Mouse (Mus musculus) CH12.LX (cell line): ENCODE results near the gene Olfr965. TPM values are rescaled to one million over a fixed set of nuclear protein-coding genes. Genes with fewer than 3 reads are reported as not detected.

Experiments
- DNase-seq: peaks from one replicate; pipeline ENCODE4 v3.0.0-alpha.2; 2013; ENCODE audit errors: extremely low read depth
- H3K27ac ChIP-seq: 2 replicates; pipeline ENCODE4 v1.5.1; 2012; ENCODE audit warnings: low read depth, mild to moderate bottlenecking, control low read depth, moderate library complexity; ENCODE audit not compliant: insufficient read depth
- H3K27me3 ChIP-seq: replicated peaks from 2 replicates; pipeline ENCODE3; 2012; ENCODE audit warnings: inconsistent platforms
- H3K36me3 ChIP-seq, 2 experiments: replicated peaks in 1 of 2; 2 replicates each; pipeline versions ENCODE3 to v1.6.1; 2012; ENCODE audit warnings: inconsistent platforms in 1 of 2, low read length in 1 of 2, mild to moderate bottlenecking in 1 of 2, mixed read lengths in 1 of 2, moderate library complexity in 1 of 2; ENCODE audit not compliant: control insufficient read depth in 1 of 2, insufficient read depth in 1 of 2
- H3K4me1 ChIP-seq, 2 experiments: 2 replicates each; pipeline ENCODE4 v1.6.1; 2012; ENCODE audit warnings: inconsistent platforms in 1 of 2, moderate library complexity in 1 of 2; ENCODE audit not compliant: insufficient read depth in 2 of 2, control insufficient read depth in 1 of 2
- H3K4me2 ChIP-seq: 2 replicates; pipeline ENCODE4 v1.6.1; 2012; ENCODE audit warnings: low read depth, mild to moderate bottlenecking, control low read depth; ENCODE audit not compliant: poor library complexity, insufficient read depth, severe bottlenecking
- H3K4me3 ChIP-seq, 3 experiments: fragments of 150-350 bp in 1 of 3; sonication (generic) in 1 of 3; replicated peaks in 1 of 3; 2 replicates each; pipeline versions ENCODE3 to v1.5.1; 2011 to 2012; ENCODE audit warnings: low read depth in 2 of 3, low read length in 2 of 3, mild to moderate bottlenecking in 2 of 3, moderate library complexity in 2 of 3, control low read depth in 1 of 3, improper control_type of control experiment in 1 of 3, inconsistent platforms in 1 of 3, mixed read lengths in 1 of 3; ENCODE audit not compliant: poor library complexity in 1 of 3
- H3K79me2 ChIP-seq: replicated peaks from 2 replicates; pipeline ENCODE4 v1.6.1; 2012; ENCODE audit warnings: mild to moderate bottlenecking, moderate library complexity; ENCODE audit not compliant: control insufficient read depth, poor library complexity, insufficient read depth, severe bottlenecking; ENCODE audit errors: extremely low read depth
- H3K9ac ChIP-seq: 2 replicates; pipeline ENCODE4 v1.6.1; 2012; ENCODE audit warnings: low read depth, mild to moderate bottlenecking, control low read depth, moderate library complexity; ENCODE audit not compliant: insufficient read depth
- H3K9me3 ChIP-seq: replicated peaks from 2 replicates; pipeline ENCODE3; 2012; ENCODE audit warnings: low read length, inconsistent platforms, mixed read lengths
- CHD1 ChIP-seq: IDR thresholded peaks from 2 replicates; pipeline ENCODE4 v1.6.1; 2012; ENCODE audit warnings: low read depth, low read length, improper control_type of control experiment, inconsistent platforms
- CHD2 ChIP-seq: IDR thresholded peaks from 2 replicates; pipeline ENCODE4 v1.6.1; 2011; ENCODE audit warnings: low read length, improper control_type of control experiment
- CTCF ChIP-seq, 2 experiments: IDR thresholded peaks in 1 of 2; conservative IDR thresholded peaks in 1 of 2; 2 replicates each; pipeline ENCODE4 v1.5.1; 2011 to 2012; ENCODE audit warnings: low read depth in 2 of 2, low read length in 2 of 2, improper control_type of control experiment in 1 of 2, inconsistent platforms in 1 of 2, mild to moderate bottlenecking in 1 of 2, moderate library complexity in 1 of 2
- ELF1 ChIP-seq: IDR thresholded peaks from 2 replicates; pipeline ENCODE4 v1.6.1; 2014; ENCODE audit warnings: low read depth, mild to moderate bottlenecking, inconsistent platforms, low read length, improper control_type of control experiment
- GABPA ChIP-seq: IDR thresholded peaks from 2 replicates; pipeline ENCODE4 v1.6.1; 2012; ENCODE audit warnings: low read depth, low read length, improper control_type of control experiment, inconsistent platforms; ENCODE audit not compliant: insufficient replicate concordance
- IRF4 ChIP-seq: IDR thresholded peaks from 2 replicates; pipeline ENCODE4 v1.6.1; 2014; ENCODE audit warnings: low read depth, mild to moderate bottlenecking, inconsistent platforms, low read length, improper control_type of control experiment
- JUN ChIP-seq: IDR thresholded peaks from 2 replicates; pipeline ENCODE4 v1.6.1; 2011; ENCODE audit warnings: low read depth, mild to moderate bottlenecking, low read length, improper control_type of control experiment, moderate library complexity; ENCODE audit not compliant: insufficient read depth
- JUND ChIP-seq: conservative IDR thresholded peaks from 2 replicates; pipeline ENCODE4 v1.6.1; 2011; ENCODE audit warnings: low read depth, low read length, improper control_type of control experiment
- KAT2A ChIP-seq: IDR thresholded peaks from 2 replicates; pipeline ENCODE4 v1.6.1; 2012; ENCODE audit warnings: low read length, improper control_type of control experiment, inconsistent platforms; ENCODE audit not compliant: insufficient replicate concordance
- MAX ChIP-seq: IDR thresholded peaks from 2 replicates; pipeline ENCODE4 v1.6.1; 2011; ENCODE audit warnings: low read length, improper control_type of control experiment
- MYC ChIP-seq: IDR thresholded peaks from 2 replicates; pipeline ENCODE4 v1.6.1; 2011; ENCODE audit warnings: low read depth, mild to moderate bottlenecking, improper control_type of control experiment, low read length
- POLR2A ChIP-seq: IDR thresholded peaks from 2 replicates; pipeline ENCODE4 v1.6.1; 2011; ENCODE audit warnings: low read depth, mild to moderate bottlenecking, improper control_type of control experiment, low read length
- POLR2AphosphoS2 ChIP-seq: IDR thresholded peaks from 2 replicates; pipeline ENCODE4 v1.6.1; 2011; ENCODE audit warnings: low read depth, low read length, improper control_type of control experiment
- SIN3A ChIP-seq: IDR thresholded peaks from 2 replicates; pipeline ENCODE4 v1.6.1; 2012; ENCODE audit warnings: low read length, improper control_type of control experiment, inconsistent platforms
- USF1 ChIP-seq: IDR thresholded peaks from 2 replicates; pipeline ENCODE4 v1.6.1; 2014; ENCODE audit warnings: low read depth, mild to moderate bottlenecking, inconsistent platforms, low read length, improper control_type of control experiment
- USF2 ChIP-seq: conservative IDR thresholded peaks from 2 replicates; pipeline ENCODE4 v1.6.1; 2011; ENCODE audit warnings: low read depth, low read length, improper control_type of control experiment
- ZKSCAN1 ChIP-seq: IDR thresholded peaks from 2 replicates; pipeline ENCODE4 v1.6.1; 2012; ENCODE audit warnings: low read depth, inconsistent platforms, low read length, improper control_type of control experiment, borderline replicate concordance
- ZMIZ1 ChIP-seq: IDR thresholded peaks from 2 replicates; pipeline ENCODE4 v1.6.1; 2012; ENCODE audit warnings: low read depth, mild to moderate bottlenecking, inconsistent platforms, low read length, improper control_type of control experiment
- ZNF384 ChIP-seq: IDR thresholded peaks from 2 replicates; pipeline ENCODE4 v1.6.1; 2012; ENCODE audit warnings: low read depth, low read length, improper control_type of control experiment, inconsistent platforms
- dilution Hi-C: fragments of 300-500 bp; cut with MboI; formaldehyde crosslinking; loops from 2 replicates; pipeline ENCODE4 v1.14.3; 2020; ENCODE audit warnings: low sequenced_read_pairs; ENCODE audit not compliant: extremely low pct_unique_long_range_greater_than_20kb, extremely low pct_ligation_motif_present
- in situ Hi-C: fragments of 300-500 bp; cut with MboI; formaldehyde crosslinking; loops from 3 replicates; pipeline ENCODE4 v1.14.3; 2019; ENCODE audit warnings: low sequenced_read_pairs, low pct_ligation_motif_present, low pct_unique_long_range_greater_than_20kb, mixed read lengths
- polyA plus RNA-seq: library from polyadenylated mRNA; unstranded; fragments of >175 nt; gene quantifications from 2 replicates; pipeline ENCODE4 v1.2.1, GENCODE M21; 2012; ENCODE audit warnings: low read depth; ENCODE audit not compliant: insufficient read length
- total RNA-seq, 2 experiments: library from RNA; depleted of rRNA; stranded (reverse); fragments of 300-350 nt in 1 of 2; fragments of >200 nt in 1 of 2; gene quantifications; 2 replicates each; pipeline ENCODE4 v1.2.3; 2012 to 2014

The Olfr965 gene
- not detected in 2 replicates for total RNA-seq (2012; rRNA removed)
- not detected in 2 replicates for total RNA-seq (2014; rRNA removed)
- polyA plus RNA-seq, result not detected in 2 replicates

DNA sequence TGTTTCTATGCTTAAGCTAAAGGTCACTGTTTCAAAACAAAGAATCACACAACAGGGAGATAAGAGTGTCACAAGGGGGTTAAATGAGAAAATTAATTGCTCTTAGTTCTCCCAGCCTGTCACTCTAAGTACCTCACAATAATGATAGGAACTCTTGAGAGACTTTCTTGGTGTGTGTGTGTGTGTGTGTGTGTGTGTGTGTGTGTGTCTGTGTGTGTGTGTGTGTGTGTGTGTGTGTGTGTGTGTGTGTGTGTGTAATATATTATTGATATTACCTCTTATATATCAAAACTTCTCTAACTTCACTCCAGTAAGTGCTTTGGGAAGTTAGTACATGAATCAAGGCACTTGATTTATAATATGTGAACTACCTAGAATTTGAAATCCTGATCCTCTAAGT is at the start of gene Olfr965:
Olfr965 (plus strand) TSS at position 301 of the 400 bp plus-strand sequence.
- no peak within 1 kb of the TSS for H3K27ac ChIP-seq
- no peak within 1 kb of the TSS for H3K9ac ChIP-seq
- H3K4me3 ChIP-seq, result no peak within 1 kb of the TSS
- TF ChIP-seq MAX (no peak), POLR2A (no peak), JUND (no peak), POLR2AphosphoS2 (no peak), ZKSCAN1 (no peak), IRF4 (no peak), CHD1 (no peak), KAT2A (no peak)
- TF ChIP-seq, all 38 proteins: peak for 0
- dilution Hi-C loops (no loop called here), in situ Hi-C loops (no loop called here)
- no peaks in the 10 kb centered on the region for H3K27me3 ChIP-seq
- H3K4me1 ChIP-seq, result peaks cover 0 to 6% of the 10 kb centered on the region in 2 experiments; a peak in 2 of 4 replicates
- no peaks in the 10 kb centered on the region for H3K79me2 ChIP-seq
- DNase-seq, result no peak
- no peak within 1 kb of the TSS for H3K4me2 ChIP-seq
- no peaks in the 10 kb centered on the region for H3K36me3 ChIP-seq
- H3K9me3 ChIP-seq, result no peaks in the 10 kb centered on the region

DNA sequence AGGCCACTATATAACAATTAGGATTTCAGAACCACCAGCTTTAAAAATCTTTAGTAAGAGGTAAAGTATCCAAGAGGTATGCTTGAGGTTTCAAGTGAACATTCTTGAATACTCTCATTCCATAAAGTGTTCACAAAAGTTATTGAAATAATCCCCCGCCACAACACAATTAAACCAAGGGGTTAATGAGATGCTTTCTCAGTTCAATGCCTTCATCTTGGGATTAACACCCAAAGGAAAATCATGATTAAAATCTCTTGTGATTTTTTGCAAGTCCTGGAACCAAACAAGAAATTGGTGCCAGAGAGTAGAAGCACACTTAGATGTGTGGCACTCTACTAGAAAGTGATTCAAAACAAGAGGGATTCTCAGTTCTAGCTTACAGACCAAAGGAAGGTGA is 44.2 kb upstream of the Olfr965 start, which contains the start of gene Olfr963:
Olfr963 (plus strand) TSS at position 301 of the 400 bp plus-strand sequence.
- Histone ChIP-seq H3K4me3 (no peak within 1 kb of the TSS), H3K4me1 (no peaks in the 10 kb centered on the region), H3K4me2 (no peak within 1 kb of the TSS), H3K9ac (no peak within 1 kb of the TSS), H3K79me2 (no peaks in the 10 kb centered on the region), H3K36me3 (no peaks in the 10 kb centered on the region), H3K27ac (no peak within 1 kb of the TSS), H3K27me3 (no peaks in the 10 kb centered on the region), H3K9me3 (peaks cover 6% of the 10 kb centered on the region)
- dilution Hi-C loops, result no loop called here
- in situ Hi-C loops, result no loop called here
- no peak for DNase-seq
- TF ChIP-seq CTCF (conservative IDR thresholded peaks at IDR 0.05 in 1 of 2, IDR thresholded peaks at IDR 0.05 in 1 of 2; ENCODE audit: low read depth in 2 of 2, low read length in 2 of 2) (no peak), SIN3A (no peak), USF1 (no peak), ELF1 (no peak), ZNF384 (no peak), USF2 (no peak), ZMIZ1 (no peak)

DNA sequence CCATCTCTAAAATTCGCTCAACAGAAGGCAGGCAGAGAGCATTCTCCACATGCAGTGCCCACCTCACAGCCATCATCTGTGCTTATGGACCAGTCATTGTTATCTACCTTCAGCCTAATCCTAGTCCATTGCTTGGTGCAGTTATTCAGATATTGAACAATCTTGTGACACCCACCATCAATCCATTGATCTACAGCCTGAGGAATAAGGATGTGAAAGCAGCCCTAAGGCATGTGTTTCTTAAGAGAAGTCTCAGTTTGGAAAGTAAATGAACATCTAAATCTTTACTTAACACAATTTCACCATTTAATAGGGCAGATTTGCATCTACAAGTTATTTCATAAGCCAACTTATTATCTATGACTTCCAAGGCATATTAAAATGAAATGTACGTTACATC is 41.4 kb upstream of the Olfr965 start:
- dilution Hi-C loops, result no loop called here

More for the DNA sequence above, 41.4 kb upstream of the Olfr965 start:
- H3K4me2 ChIP-seq, result no peak overlapping the region
- TF ChIP-seq USF1, result no peak
- no peak for TF ChIP-seq JUND
- TF ChIP-seq JUN, result no peak
- TF ChIP-seq CHD2, result no peak
- no peak for TF ChIP-seq GABPA
- TF ChIP-seq MYC, result no peak
- H3K79me2 ChIP-seq, result no peaks in the 10 kb centered on the region
- H3K9ac ChIP-seq, result no peak overlapping the region
- no peak overlapping the region for H3K4me3 ChIP-seq
- H3K27me3 ChIP-seq, result no peaks in the 10 kb centered on the region
- in situ Hi-C loops, result no loop called here
- H3K27ac ChIP-seq, result no peak overlapping the region
- peaks cover under 1% of the 10 kb centered on the region for H3K9me3 ChIP-seq
- no peaks in the 10 kb centered on the region for H3K4me1 ChIP-seq
- H3K36me3 ChIP-seq, result no peaks in the 10 kb centered on the region
- DNase-seq, result no peak
